Mouse (Mus musculus) hindbrain, embryonic 12.5 days (tissue): ENCODE data around the gene Pak7. TPM values are rescaled to one million over a fixed set of nuclear protein-coding genes. Genes with fewer than 3 reads are reported as not detected.

Experiments
- ATAC-seq: fragments of 200-750 bp; cut with Nextera tagmentation; 2 replicates; pipeline ENCODE4 v1.8.0; 2017; ENCODE audit warnings: moderate TSS enrichment; ENCODE audit not compliant: low FRiP score
- H3K27ac ChIP-seq: fragments of 300-500 bp; sonication (generic); 2 replicates; pipeline ENCODE4 v1.5.1; 2016; ENCODE audit warnings: mild to moderate bottlenecking
- H3K27me3 ChIP-seq: fragments of 300-500 bp; sonication (generic); 2 replicates; pipeline ENCODE4 v1.6.1; 2016; ENCODE audit warnings: mild to moderate bottlenecking
- H3K36me3 ChIP-seq: fragments of 300-500 bp; sonication (generic); 2 replicates; pipeline ENCODE4 v1.6.1; 2016; ENCODE audit warnings: mild to moderate bottlenecking
- H3K4me1 ChIP-seq: fragments of 300-500 bp; sonication (generic); 2 replicates; pipeline ENCODE4 v1.6.1; 2016
- H3K4me2 ChIP-seq: fragments of 300-500 bp; sonication (generic); replicated peaks from 2 replicates; pipeline ENCODE4 v1.6.1; 2016; ENCODE audit warnings: mild to moderate bottlenecking
- H3K4me3 ChIP-seq: fragments of 300-500 bp; sonication (generic); 2 replicates; pipeline ENCODE4 v1.5.1; 2016; ENCODE audit warnings: mild to moderate bottlenecking
- H3K9ac ChIP-seq: fragments of 300-500 bp; sonication (generic); 2 replicates; pipeline ENCODE4 v1.6.1; 2016; ENCODE audit warnings: mild to moderate bottlenecking, moderate library complexity
- H3K9me3 ChIP-seq: fragments of 300-500 bp; sonication (generic); replicated peaks from 2 replicates; pipeline ENCODE4 v1.6.1; 2016; ENCODE audit warnings: mild to moderate bottlenecking
- WGBS: fragments of 180-500 bp; shearing (Covaris S2); methylation state at CpG from one replicate; pipeline ENCODE4 v1.1.7; 2016; 5-methylcytosine and 5-hydroxymethylcytosine counted together
- polyA plus RNA-seq: library from polyadenylated mRNA; unstranded; fragments of >200 nt; fragmentation: Nextera tagmentation; extraction: Ambion mirVana; gene quantifications from 2 replicates; pipeline ENCODE4 v1.2.1, GENCODE M21; 2016

Pak7 gene
- polyA plus RNA-seq, 1 experiment from 2014 or later: 22.7 TPM

- WGBS: 50% methylated on average over 1 of the region's 1 CpGs
- peaks cover 12% of the 10 kb centered on the region for H3K27me3 ChIP-seq
- H3K9ac ChIP-seq: no peak overlapping the region
- H3K27ac ChIP-seq: peak overlapping the region; percentile 57
- H3K4me2 ChIP-seq: peak overlapping the region; percentile 32
- ATAC-seq: peak; percentile 60; the same call in 1 of the 2 replicates
- no peaks in the 10 kb centered on the region for H3K36me3 ChIP-seq
- peaks cover 10% of the 10 kb centered on the region for H3K4me1 ChIP-seq
- no peaks in the 10 kb centered on the region for H3K9me3 ChIP-seq
- no peak overlapping the region for H3K4me3 ChIP-seq
Measured at GRCm38 (mm10) chr2:136064356-136064755, 323.4 kb downstream of the Pak7 start.

GRCm38 (mm10) chr2:136059029-136059669 is 328.6 kb downstream of the Pak7 start:
- Histone ChIP-seq H3K4me1 (peaks cover 15% of the 10 kb centered on the region), H3K9me3 (no peaks in the 10 kb centered on the region), H3K9ac (peak overlapping the region; percentile 77), H3K27ac (peak overlapping the region; percentile 90), H3K36me3 (no peaks in the 10 kb centered on the region), H3K4me3 (peak overlapping the region; percentile 44), H3K27me3 (peaks cover 32% of the 10 kb centered on the region), H3K4me2 (peak overlapping the region; percentile 69)
- 1% methylated on average over 37 of the region's 37 CpGs for WGBS
- peak; percentile 9 for ATAC-seq

- Histone ChIP-seq H3K27ac (peak overlapping the region; percentile 90), H3K9ac (peak overlapping the region; percentile 77), H3K4me1 (peaks cover 15% of the 10 kb centered on the region), H3K4me2 (peak overlapping the region; percentile 69), H3K9me3 (no peaks in the 10 kb centered on the region), H3K27me3 (peaks cover 32% of the 10 kb centered on the region), H3K36me3 (no peaks in the 10 kb centered on the region), H3K4me3 (peak overlapping the region; percentile 44)
- peak; percentile 51 for ATAC-seq
- WGBS: 4% methylated on average over 7 of the region's 7 CpGs
Measured at GRCm38 (mm10) chr2:136058398-136058797, 329.4 kb downstream of the Pak7 start.

- peaks cover 15% of the 10 kb centered on the region for H3K4me1 ChIP-seq
- H3K9me3 ChIP-seq: no peaks in the 10 kb centered on the region
- peak overlapping the region; percentile 77 for H3K9ac ChIP-seq
- peak overlapping the region; percentile 44 for H3K4me3 ChIP-seq
- 4% methylated on average over 19 of the region's 19 CpGs for WGBS
- H3K4me2 ChIP-seq: peak overlapping the region; percentile 69
- H3K27ac ChIP-seq: peak overlapping the region; percentile 90
- peaks cover 32% of the 10 kb centered on the region for H3K27me3 ChIP-seq
- ATAC-seq: peak; percentile 59
- no peaks in the 10 kb centered on the region for H3K36me3 ChIP-seq
Measured at GRCm38 (mm10) chr2:136057861-136058331, 329.9 kb downstream of the Pak7 start.

- peak; percentile 83 for ATAC-seq
- Histone ChIP-seq H3K36me3 (no peaks in the 10 kb centered on the region), H3K4me3 (peak within 1 kb of the TSS; percentile 25), H3K27ac (peak within 1 kb of the TSS; percentile 91), H3K4me2 (peak within 1 kb of the TSS; percentile 55), H3K9me3 (no peaks in the 10 kb centered on the region), H3K9ac (peak within 1 kb of the TSS; percentile 44), H3K4me1 (peaks cover 18% of the 10 kb centered on the region), H3K27me3 (no peaks in the 10 kb centered on the region)
- WGBS: 0% methylated on average over 8 of the region's 8 CpGs
Measured at GRCm38 (mm10) chr2:136051688-136052289, 336.0 kb downstream of the Pak7 start, which contains the start of gene Lamp5. Gene Lamp5 (plus strand): TSS chr2:136052239.

DNA sequence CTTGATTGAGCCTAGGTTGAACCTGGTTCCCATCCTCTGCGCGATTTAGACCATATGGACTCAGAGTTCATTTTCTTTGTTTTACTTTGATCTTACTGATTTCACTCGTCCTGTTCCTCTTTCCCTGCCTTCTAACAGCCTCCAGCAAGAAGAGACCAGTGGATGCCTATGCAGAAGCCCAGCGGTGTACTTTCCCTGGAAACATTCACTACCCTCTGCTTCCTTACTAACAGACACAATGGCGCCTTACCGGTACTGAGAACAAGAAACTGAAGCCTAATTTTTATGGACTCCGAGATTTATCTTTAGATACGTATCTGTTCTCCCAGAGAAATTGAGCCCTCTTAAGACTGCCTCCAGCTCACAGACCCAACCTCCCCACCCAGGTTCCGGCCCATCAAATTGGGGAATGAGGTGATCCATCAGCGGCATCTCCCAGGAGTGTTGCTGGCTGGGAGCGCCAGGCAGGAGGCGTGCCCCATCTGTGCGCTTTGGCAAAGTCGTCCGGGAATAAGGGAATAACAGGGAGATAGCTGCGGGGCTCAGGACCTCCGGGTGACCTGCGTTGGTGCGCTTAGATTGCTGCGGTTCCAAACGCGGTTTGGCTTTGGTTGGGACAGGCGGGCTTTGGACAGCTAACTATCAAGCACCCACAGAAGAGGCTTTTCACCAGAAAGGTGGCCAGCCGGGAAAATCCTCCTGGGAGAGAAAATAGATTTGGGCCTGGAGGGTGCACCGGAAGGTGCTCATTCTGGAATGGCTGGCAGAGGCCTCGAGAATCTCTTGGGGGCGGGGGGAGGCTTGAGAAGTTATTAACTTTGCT is 336.8 kb downstream of the Pak7 start:
- H3K27me3 ChIP-seq: no peaks in the 10 kb centered on the region
- WGBS: 14% methylated on average over 27 of the region's 27 CpGs
- H3K27ac ChIP-seq: peak overlapping the region; percentile 91
- H3K9ac ChIP-seq: peak overlapping the region; percentile 44
- H3K36me3 ChIP-seq: no peaks in the 10 kb centered on the region
- peak overlapping the region; percentile 25 for H3K4me3 ChIP-seq
- ATAC-seq: peak; percentile 82
- peaks cover 18% of the 10 kb centered on the region for H3K4me1 ChIP-seq
- peak overlapping the region; percentile 55 for H3K4me2 ChIP-seq
- no peaks in the 10 kb centered on the region for H3K9me3 ChIP-seq

DNA sequence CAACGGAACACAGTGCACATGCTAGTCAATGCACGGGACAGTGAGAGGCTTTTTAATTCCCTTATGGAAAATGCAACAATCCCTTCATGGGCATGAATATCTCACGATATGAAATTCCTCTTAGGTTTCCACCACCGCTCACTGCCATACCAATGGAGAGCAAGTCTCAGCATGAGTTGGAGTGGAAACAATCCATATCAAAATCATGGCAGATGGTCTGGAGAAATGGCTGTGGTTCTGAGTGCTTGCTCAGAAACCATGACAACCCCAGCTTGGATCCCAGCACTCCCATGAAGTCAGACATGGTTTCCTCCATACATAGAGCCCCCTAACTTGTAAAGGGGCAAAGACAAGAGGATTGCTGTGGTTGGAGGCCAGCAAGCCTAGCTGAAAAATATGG is 339.3 kb downstream of the Pak7 start:
- 83% methylated on average over 4 of the region's 4 CpGs for WGBS
- no peak overlapping the region for H3K4me2 ChIP-seq
- no peak overlapping the region for H3K27ac ChIP-seq
- H3K4me3 ChIP-seq: no peak overlapping the region
- H3K4me1 ChIP-seq: peaks cover 18% of the 10 kb centered on the region
- H3K27me3 ChIP-seq: no peaks in the 10 kb centered on the region
- H3K36me3 ChIP-seq: no peaks in the 10 kb centered on the region
- no peak for ATAC-seq
- no peaks in the 10 kb centered on the region for H3K9me3 ChIP-seq
- no peak overlapping the region for H3K9ac ChIP-seq

Other genes starting within 250 kb of the Pak7 start
- gene Ankef1, start 113.9 kb upstream of the Pak7 start, polyA plus RNA-seq: 0.72 and 1.1 TPM in 2 replicates